Mouse (Mus musculus) stomach, embryonic 14.5 days (tissue): ENCODE results near the gene Cpn2. TPM values are rescaled to one million over a fixed set of nuclear protein-coding genes. Genes with fewer than 3 reads are reported as not detected.

Experiments
- ATAC-seq: fragments of 200-750 bp; cut with Nextera tagmentation; 2 replicates; pipeline ENCODE4 v1.8.0; 2017; ENCODE audit warnings: low read depth, moderate TSS enrichment; ENCODE audit not compliant: insufficient number of reproducible peaks, insufficient read depth, low FRiP score
- H3K27ac ChIP-seq: fragments of 300-500 bp; sonication (generic); 2 replicates; pipeline ENCODE4 v1.5.1; 2014; ENCODE audit warnings: mild to moderate bottlenecking, low read length, moderate library complexity, mixed read lengths
- H3K27me3 ChIP-seq: fragments of 300-500 bp; sonication (generic); 2 replicates; pipeline ENCODE4 v1.6.1; 2014; ENCODE audit warnings: low read length, control low read depth, mixed read lengths; ENCODE audit not compliant: control insufficient read depth, insufficient read depth
- H3K36me3 ChIP-seq: fragments of 300-500 bp; sonication (generic); 2 replicates; pipeline ENCODE4 v1.6.1; 2014; ENCODE audit warnings: mild to moderate bottlenecking, control low read depth, low read length, moderate library complexity, mixed read lengths; ENCODE audit not compliant: control insufficient read depth, insufficient read depth
- H3K4me1 ChIP-seq: fragments of 300-500 bp; sonication (generic); 2 replicates; pipeline ENCODE4 v1.6.1; 2014; ENCODE audit warnings: low read length, control low read depth, mixed read lengths; ENCODE audit not compliant: control insufficient read depth, insufficient read depth
- H3K4me2 ChIP-seq: fragments of 300-500 bp; sonication (generic); replicated peaks from 2 replicates; pipeline ENCODE4 v1.6.1; 2014; ENCODE audit warnings: low read depth, low read length, control low read depth
- H3K4me3 ChIP-seq: fragments of 300-500 bp; sonication (generic); 2 replicates; pipeline ENCODE4 v1.5.1; 2014; ENCODE audit warnings: low read depth, low read length, control low read depth
- H3K9ac ChIP-seq: fragments of 300-500 bp; sonication (generic); replicated peaks from 2 replicates; pipeline ENCODE4 v1.6.1; 2014; ENCODE audit warnings: low read depth, mild to moderate bottlenecking, control low read depth, low read length, moderate library complexity, mixed read lengths
- H3K9me3 ChIP-seq: fragments of 300-500 bp; sonication (generic); 2 replicates; pipeline ENCODE4 v1.6.1; 2016; ENCODE audit warnings: low read depth, low read length, control low read depth; ENCODE audit not compliant: control insufficient read depth
- WGBS: fragments of 180-500 bp; shearing (Covaris S2); extraction: QIAGEN DNeasy Blood & Tissue Kit; methylation state at CpG from one replicate; pipeline ENCODE4 v1.1.7; 2014; 5-methylcytosine and 5-hydroxymethylcytosine counted together
- polyA plus RNA-seq: library from polyadenylated mRNA; unstranded; fragments of >200 nt; fragmentation: Nextera tagmentation; extraction: Ambion mirVana; gene quantifications from 2 replicates; pipeline ENCODE4 v1.2.1, GENCODE M21; 2014

The Cpn2 gene
- polyA plus RNA-seq, 1 experiment from 2014 or later = not detected

DNA sequence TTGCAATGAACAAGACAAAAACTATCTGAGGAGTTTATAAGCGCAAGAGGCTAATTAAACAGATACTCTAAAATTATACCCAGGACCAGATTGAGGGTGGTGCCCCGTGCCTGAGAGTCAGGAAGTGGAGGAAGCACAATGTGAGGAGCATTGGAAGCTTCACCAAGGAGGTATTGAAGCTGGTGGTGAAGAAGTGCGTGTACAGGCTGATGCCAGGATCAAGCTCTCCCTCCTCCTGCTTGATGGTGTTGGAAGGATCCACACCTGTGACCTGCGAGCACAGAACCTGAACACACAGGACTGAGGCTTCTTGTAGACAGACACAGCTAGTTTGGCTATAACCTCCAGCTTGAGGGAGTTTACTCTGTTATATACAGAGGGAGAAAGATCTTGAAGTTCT is 38.8 kb upstream of the Cpn2 start:
- Histone ChIP-seq H3K9me3 (no peaks in the 10 kb centered on the region), H3K27me3 (peaks cover 16% of the 10 kb centered on the region), H3K36me3 (no peaks in the 10 kb centered on the region), H3K4me1 (0 out of 2 replicates have a peak, but pooled peaks cover 5% of the 10 kb centered on the region), H3K4me2 (no peak overlapping the region), H3K9ac (no peak overlapping the region), H3K27ac (no peak overlapping the region), H3K4me3 (no peak overlapping the region)
- 94% methylated on average over 4 of the region's 4 CpGs for whole genome bisulfite sequencing
- no peak for ATAC-seq

DNA sequence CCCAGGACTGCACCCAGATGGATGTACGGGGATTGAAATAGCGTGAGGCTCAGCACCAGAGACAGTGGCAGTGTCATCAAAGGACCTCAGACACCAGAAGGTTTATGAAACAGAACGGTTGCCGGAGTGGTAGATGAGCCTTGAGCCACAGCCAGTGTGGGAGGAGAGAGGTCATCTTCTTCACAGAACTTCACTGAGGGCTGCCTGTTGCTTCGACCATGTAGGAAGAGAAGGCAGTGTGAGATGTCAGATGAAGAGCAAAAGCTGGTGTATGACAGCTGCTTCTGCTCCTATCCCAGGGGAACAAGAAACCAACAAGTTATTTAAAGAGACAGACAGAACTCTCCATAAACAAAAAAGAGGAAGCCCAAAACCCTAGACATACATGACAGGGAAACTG is 36.9 kb upstream of the Cpn2 start:
- H3K9me3 ChIP-seq = no peaks in the 10 kb centered on the region
- H3K4me3 ChIP-seq = no peak overlapping the region
- no peak overlapping the region for H3K9ac ChIP-seq
- H3K4me2 ChIP-seq = no peak overlapping the region
- no peak overlapping the region for H3K27ac ChIP-seq
- H3K4me1 ChIP-seq = 0 out of 2 replicates have a peak, but pooled peaks cover 5% of the 10 kb centered on the region
- WGBS = 55% methylated on average over 5 of the region's 5 CpGs
- no peak for ATAC-seq
- peaks cover 12% of the 10 kb centered on the region; the same call in 1 of the 2 replicates for H3K27me3 ChIP-seq
- H3K36me3 ChIP-seq = no peaks in the 10 kb centered on the region

DNA sequence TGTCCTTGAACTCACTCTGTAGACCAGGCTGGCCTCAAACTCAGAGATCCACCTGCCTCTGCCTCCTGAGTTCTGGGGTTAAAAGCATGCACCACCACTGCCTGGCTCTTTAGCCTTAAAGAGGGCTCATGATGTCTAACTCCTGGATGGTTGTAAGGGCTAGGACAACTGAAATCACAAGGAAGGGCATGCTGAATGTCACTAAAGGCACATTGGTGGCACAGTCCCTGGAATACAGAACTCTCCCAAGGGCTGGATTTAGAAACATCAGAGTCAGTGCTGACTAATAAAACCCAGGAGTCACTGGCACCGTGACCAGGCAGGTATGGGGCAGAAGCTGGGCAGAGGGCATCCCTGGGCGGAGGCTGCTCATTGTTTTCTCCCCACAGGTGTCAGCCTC is 36.1 kb upstream of the Cpn2 start:
- peaks cover 10% of the 10 kb centered on the region; the same call in 1 of the 2 replicates for H3K27me3 ChIP-seq
- H3K9ac ChIP-seq = no peak overlapping the region
- no peaks in the 10 kb centered on the region for H3K9me3 ChIP-seq
- no peak overlapping the region for H3K4me2 ChIP-seq
- no peaks in the 10 kb centered on the region for H3K36me3 ChIP-seq
- H3K27ac ChIP-seq = no peak overlapping the region
- WGBS = 71% methylated on average over 2 of the region's 2 CpGs
- no peak overlapping the region for H3K4me3 ChIP-seq
- no peak for ATAC-seq
- 0 out of 2 replicates have a peak, but pooled peaks cover 2% of the 10 kb centered on the region for H3K4me1 ChIP-seq

DNA sequence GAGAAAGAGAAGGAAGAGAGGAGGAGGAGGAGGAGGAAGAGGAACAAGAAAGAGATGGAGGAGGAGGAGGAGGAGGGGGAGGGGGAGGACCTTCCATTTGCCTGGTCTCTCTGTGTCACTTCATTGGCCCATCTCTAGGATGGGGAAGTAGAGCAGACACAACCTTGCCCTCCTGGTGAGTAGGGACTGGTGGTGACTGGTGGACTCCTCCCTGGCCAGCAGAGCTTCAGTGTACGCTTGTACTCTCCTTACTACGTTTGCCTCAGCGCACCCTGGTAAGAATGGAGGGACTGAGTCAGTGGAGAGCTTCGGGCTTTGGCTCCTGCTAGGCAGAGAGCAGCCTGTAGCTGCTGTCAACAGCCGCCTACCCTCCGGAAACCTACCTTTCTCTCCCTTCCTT is 35.4 kb upstream of the Cpn2 start:
- Histone ChIP-seq H3K9ac (no peak overlapping the region), H3K9me3 (no peaks in the 10 kb centered on the region), H3K27ac (no peak overlapping the region), H3K27me3 (peaks cover 5% of the 10 kb centered on the region; the same call in 1 of the 2 replicates), H3K4me3 (no peak overlapping the region), H3K4me2 (no peak overlapping the region), H3K4me1 (no peaks in the 10 kb centered on the region), H3K36me3 (no peaks in the 10 kb centered on the region)
- no peak for ATAC-seq
- WGBS = 85% methylated on average over 6 of the region's 6 CpGs

GRCm38 (mm10) chr16:30299711-30300277 is 32.5 kb upstream of the Cpn2 start:
- WGBS = 60% methylated on average over 10 of the region's 10 CpGs
- H3K9me3 ChIP-seq = no peaks in the 10 kb centered on the region
- H3K4me3 ChIP-seq = no peak overlapping the region
- no peak overlapping the region for H3K9ac ChIP-seq
- no peaks in the 10 kb centered on the region for H3K36me3 ChIP-seq
- H3K4me1 ChIP-seq = no peaks in the 10 kb centered on the region
- H3K27ac ChIP-seq = no peak overlapping the region
- no peak for ATAC-seq
- no peak overlapping the region for H3K4me2 ChIP-seq
- no peaks in the 10 kb centered on the region for H3K27me3 ChIP-seq

DNA sequence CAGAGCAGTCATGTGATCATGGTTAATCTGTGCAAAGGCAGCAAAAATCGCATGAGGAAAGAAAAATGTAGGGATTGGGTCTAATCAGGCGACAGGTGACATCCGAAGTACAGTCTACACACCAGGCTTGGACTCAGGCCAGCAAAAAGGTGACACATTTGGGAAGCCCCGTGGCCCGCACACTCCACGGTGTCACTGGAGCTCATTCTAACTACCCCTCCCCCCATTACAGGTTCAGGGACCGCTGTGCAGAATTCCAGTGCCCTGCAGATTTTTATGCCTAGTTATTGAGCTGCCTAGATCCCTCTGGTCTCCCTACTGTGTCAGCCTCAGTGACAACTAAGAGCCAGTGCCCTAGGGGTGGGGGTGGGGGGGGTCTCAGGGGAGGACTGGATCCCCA is 30.2 kb upstream of the Cpn2 start:
- ATAC-seq = no peak
- H3K4me3 ChIP-seq = no peak overlapping the region
- no peaks in the 10 kb centered on the region for H3K27me3 ChIP-seq
- H3K9ac ChIP-seq = no peak overlapping the region
- WGBS = 81% methylated on average over 7 of the region's 7 CpGs
- no peaks in the 10 kb centered on the region for H3K9me3 ChIP-seq
- no peaks in the 10 kb centered on the region for H3K36me3 ChIP-seq
- H3K27ac ChIP-seq = no peak overlapping the region
- H3K4me2 ChIP-seq = no peak overlapping the region
- no peaks in the 10 kb centered on the region for H3K4me1 ChIP-seq

DNA sequence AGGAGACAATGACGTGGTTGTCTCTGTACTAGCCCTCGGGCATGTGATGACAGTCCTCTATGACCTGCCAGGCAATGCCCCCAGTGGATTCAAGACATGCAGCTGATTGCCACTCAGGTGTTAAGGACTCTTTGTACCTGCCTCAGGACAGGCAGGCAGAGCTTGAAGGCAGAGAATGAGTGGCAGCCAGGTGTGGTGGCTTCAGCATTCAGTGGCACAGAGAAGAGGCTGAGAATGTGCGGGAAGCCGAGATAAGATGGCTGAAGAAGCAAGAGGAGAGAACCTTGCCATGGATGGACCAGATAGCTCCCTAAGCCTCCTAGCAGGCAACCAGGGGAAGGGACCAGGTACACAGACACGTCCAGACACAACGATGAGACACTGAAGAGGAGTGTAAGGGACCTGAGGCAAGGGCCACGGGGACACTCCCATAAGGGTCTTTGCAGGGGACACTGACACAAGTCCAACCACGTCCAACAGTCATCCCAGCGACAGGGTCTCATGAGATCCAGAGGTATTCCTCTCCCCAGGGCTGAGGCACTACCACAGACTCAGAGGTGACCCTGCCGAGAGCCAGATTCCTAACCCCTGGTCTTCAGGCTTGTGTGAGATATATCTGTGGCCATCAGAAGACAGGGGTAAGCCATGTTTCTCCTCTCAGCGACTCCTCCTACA is 29.4 kb upstream of the Cpn2 start:
- ATAC-seq = no peak
- H3K27me3 ChIP-seq = no peaks in the 10 kb centered on the region
- 88% methylated on average over 11 of the region's 11 CpGs for WGBS
- no peak overlapping the region for H3K27ac ChIP-seq
- no peaks in the 10 kb centered on the region for H3K36me3 ChIP-seq
- no peak overlapping the region for H3K4me3 ChIP-seq
- H3K9ac ChIP-seq = no peak overlapping the region
- no peak overlapping the region for H3K4me2 ChIP-seq
- no peaks in the 10 kb centered on the region for H3K9me3 ChIP-seq
- H3K4me1 ChIP-seq = no peaks in the 10 kb centered on the region

DNA sequence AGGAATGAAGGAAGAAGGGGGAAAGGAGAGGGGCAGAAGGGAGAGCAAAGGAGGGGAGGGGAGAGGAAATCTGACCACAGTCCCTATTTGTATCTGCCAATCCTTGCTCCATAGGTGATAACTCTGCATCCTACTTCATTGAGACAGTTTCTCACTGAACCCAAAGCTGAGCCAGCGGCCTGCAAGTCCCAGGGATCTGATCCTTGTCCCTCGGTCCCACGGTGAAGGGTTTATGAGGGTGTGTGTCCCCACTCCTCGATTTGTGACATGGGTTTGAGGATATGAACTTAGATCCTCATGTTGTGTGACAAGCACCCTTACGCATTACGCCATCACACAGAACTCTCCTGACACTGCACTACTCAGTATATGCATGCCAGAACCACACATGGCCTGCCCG is 27.8 kb upstream of the Cpn2 start:
- Histone ChIP-seq H3K36me3 (no peaks in the 10 kb centered on the region), H3K4me2 (no peak overlapping the region), H3K4me3 (no peak overlapping the region), H3K27me3 (no peaks in the 10 kb centered on the region), H3K4me1 (no peaks in the 10 kb centered on the region), H3K9me3 (no peaks in the 10 kb centered on the region), H3K9ac (no peak overlapping the region), H3K27ac (no peak overlapping the region)
- ATAC-seq = no peak
- 93% methylated on average over 7 of the region's 7 CpGs for WGBS

- WGBS = 67% methylated on average over 6 of the region's 6 CpGs
Observed at GRCm38 (mm10) chr16:30290436-30290835, 23.1 kb upstream of the Cpn2 start.

More at GRCm38 (mm10) chr16:30290436-30290835, 23.1 kb upstream of the Cpn2 start:
- Histone ChIP-seq H3K9me3 (no peaks in the 10 kb centered on the region), H3K9ac (no peak overlapping the region), H3K4me3 (no peak overlapping the region), H3K4me2 (no peak overlapping the region), H3K27me3 (no peaks in the 10 kb centered on the region), H3K27ac (no peak overlapping the region), H3K36me3 (no peaks in the 10 kb centered on the region), H3K4me1 (no peaks in the 10 kb centered on the region)
- no peak for ATAC-seq
